1 mouse cellular context compared by ENCODE assay signal in genomic region chr10:91082550-91083392, GRCm38 (mm10).
TF ChIP-seq lines count a peak whose summit lies in the region.

Apaf1 (minus strand) TSS chr10:91082770.
Ikbip (plus strand) TSS chr10:91082940.

TF ChIP-seq in CH12.LX, 34 proteins besides CTCF, POLR2A, EP300 and RAD21 (continued from another document):
- no peak for TF ChIP-seq GABPA (IDR thresholded peaks at IDR 0.05; ENCODE audit: insufficient replicate concordance, low read depth, low read length)
- peak; percentile 87; the same call in 1 of the 2 replicates for TF ChIP-seq ZMIZ1 (IDR thresholded peaks at IDR 0.05; ENCODE audit: low read depth, low read length)
- TF ChIP-seq TCF12 (IDR thresholded peaks at IDR 0.05; ENCODE audit: low read depth, low read length) = peak; percentile 76; the same call in 1 of the 2 replicates
- no peak for TF ChIP-seq MYC (IDR thresholded peaks at IDR 0.05; ENCODE audit: low read depth, low read length)
- peak; percentile 41; the same call in 1 of the 2 replicates for TF ChIP-seq MXI1 (IDR thresholded peaks at IDR 0.05; ENCODE audit: low read depth, low read length)
TF ChIP-seq in CH12.LX: peak in this region for 9.
